Mouse (Mus musculus) heart, adult 2 months (tissue): ENCODE data around the gene Ireb2.

Experiments used
- CTCF ChIP-seq: fragments of 200-600 bp; IDR thresholded peaks from 2 replicates; pipeline ENCODE4 v1.8.1; 2022; ENCODE audit warnings: antibody characterized with exemption, mild to moderate bottlenecking, moderate library complexity
- POLR2A ChIP-seq: fragments of 200-500 bp; IDR thresholded peaks from 2 replicates; pipeline ENCODE4 v1.6.1; 2011; ENCODE audit warnings: mild to moderate bottlenecking, low read depth, low read length, control low read depth; ENCODE audit not compliant: insufficient read depth

DNA sequence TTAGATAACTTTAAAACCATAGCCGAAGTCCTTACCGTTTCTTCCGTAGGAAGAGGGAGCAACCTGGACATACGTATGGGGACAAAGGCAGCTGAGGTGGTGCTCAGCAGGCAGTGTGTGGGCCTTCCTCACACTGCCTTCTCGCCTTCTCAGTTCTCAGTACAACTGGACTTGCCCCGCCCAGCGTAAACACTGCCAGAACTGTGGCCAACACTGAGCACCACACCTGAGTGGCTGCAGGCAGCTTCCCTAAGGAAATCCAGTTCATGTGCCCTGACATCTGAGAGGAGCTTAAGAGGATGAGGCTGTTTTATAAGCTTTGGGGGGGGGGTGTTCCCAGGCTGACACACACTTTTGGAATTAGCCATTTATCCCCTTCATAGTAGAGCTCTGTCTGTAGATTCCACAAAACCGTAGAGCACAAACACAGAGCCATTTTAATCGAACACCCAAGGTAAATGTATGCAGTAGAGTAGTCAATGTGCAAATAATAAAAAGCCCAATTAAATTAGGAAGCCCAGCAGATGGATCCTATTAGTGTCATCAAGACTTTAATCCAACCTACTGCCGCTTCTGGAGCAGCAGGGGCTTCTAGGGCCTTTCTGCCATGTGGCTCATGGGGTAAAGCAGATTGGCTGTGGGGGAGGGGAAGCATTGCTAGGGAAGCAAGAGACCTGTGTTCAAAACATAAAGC lies 46.9 kb upstream of the Ireb2 start:
- TF ChIP-seq POLR2A (no peak), CTCF (no peak)
